Mouse (Mus musculus) G1E (cell line): Measurements from ENCODE around the gene Arpc3. TPM values are rescaled to one million over a fixed set of nuclear protein-coding genes. Genes with fewer than 3 reads are reported as not detected.

Source experiments
- ATAC-seq: 2 replicates; pipeline ENCODE4 v1.8.0; 2016; ENCODE audit warnings: mild to moderate bottlenecking; ENCODE audit not compliant: insufficient number of reproducible peaks, poor library complexity, low FRiP score, severe bottlenecking; ENCODE audit errors: extremely low read depth
- DNase-seq: peaks from one replicate; pipeline ENCODE4 v3.0.0; 2012; ENCODE audit warnings: low spot score
- H3K27me3 ChIP-seq: 2 replicates; pipeline ENCODE4 v1.6.1; 2012; ENCODE audit warnings: mild to moderate bottlenecking, low read length, inconsistent platforms; ENCODE audit not compliant: insufficient read depth
- H3K36me3 ChIP-seq: replicated peaks from 2 replicates; pipeline ENCODE3; 2012; ENCODE audit warnings: mild to moderate bottlenecking, inconsistent platforms
- H3K4me1 ChIP-seq: 2 replicates; pipeline ENCODE4 v1.6.1; 2012; ENCODE audit warnings: low read depth, low read length, inconsistent platforms, mixed read lengths; ENCODE audit not compliant: insufficient read depth
- H3K4me3 ChIP-seq: 2 replicates; pipeline ENCODE4 v1.5.1; 2012; ENCODE audit warnings: low read depth, mild to moderate bottlenecking, inconsistent platforms, low read length, moderate library complexity, mixed read lengths
- H3K9me3 ChIP-seq: replicated peaks from 2 replicates; pipeline ENCODE4 v1.6.1; 2012; ENCODE audit warnings: inconsistent platforms
- CTCF ChIP-seq: IDR thresholded peaks from 2 replicates; pipeline ENCODE4 v1.5.1; 2012; ENCODE audit warnings: low read depth, low read length, inconsistent platforms, mixed read lengths
- GATA1 ChIP-seq: IDR thresholded peaks from 2 replicates; pipeline ENCODE4 v1.6.1; 2012; ENCODE audit warnings: borderline replicate concordance, low read length, inconsistent platforms, mixed read lengths
- GATA2 ChIP-seq: IDR thresholded peaks from 2 replicates; pipeline ENCODE4 v1.6.1; 2012; ENCODE audit warnings: low read depth, low read length, inconsistent platforms, borderline replicate concordance
- POLR2AphosphoS5 ChIP-seq: IDR thresholded peaks from 2 replicates; pipeline ENCODE4 v1.6.1; 2012; ENCODE audit warnings: low read depth, low read length, inconsistent platforms; ENCODE audit not compliant: insufficient replicate concordance
- TAL1 ChIP-seq: conservative IDR thresholded peaks from 2 replicates; pipeline ENCODE4 v1.6.1; 2012; ENCODE audit warnings: low read depth, low read length, inconsistent platforms, mixed read lengths
- polyA plus RNA-seq: library from polyadenylated mRNA; stranded (reverse); fragments of >175 nt; gene quantifications from 2 replicates; pipeline ENCODE4 v1.2.3, GENCODE M21; 2012
- total RNA-seq, 2 experiments: library from RNA; stranded (forward) in 1 of 2; stranded (reverse) in 1 of 2; fragments of 200-1000 nt in 1 of 2; fragments of >200 nt in 1 of 2; fragmentation: Nextera tagmentation in 1 of 2; gene quantifications; 2 replicates each; pipeline ENCODE4 v1.2.3; 2014 to 2017

Gene Arpc3
- total and polyA plus RNA-seq, 3 experiments = 47.6 to 715 (median 112) TPM

GRCm38 (mm10) chr5:122379374-122380155, 12.1 kb upstream of the Arpc3 start:
- peak; percentile 95 for TF ChIP-seq CTCF
- TF ChIP-seq GATA1 = no peak
- Histone ChIP-seq H3K27me3 (no peaks in the 10 kb centered on the region; the same call in 1 of the 2 replicates), H3K9me3 (no peaks in the 10 kb centered on the region), H3K36me3 (peaks cover 72% of the 10 kb centered on the region), H3K4me1 (peaks cover 17% of the 10 kb centered on the region), H3K4me3 (no peak overlapping the region)
- ATAC-seq (peak; percentile 45), DNase-seq (peak; percentile 72)

GRCm38 (mm10) chr5:122390006-122390405, 1.7 kb upstream of the Arpc3 start:
- DNase-seq (no peak), ATAC-seq (no peak)
- Histone ChIP-seq H3K4me1 (peaks cover 20% of the 10 kb centered on the region), H3K36me3 (peaks cover 32% of the 10 kb centered on the region), H3K27me3 (no peaks in the 10 kb centered on the region), H3K4me3 (no peak overlapping the region), H3K9me3 (no peaks in the 10 kb centered on the region)
- TF ChIP-seq GATA2 (no peak), CTCF (no peak)

DNA sequence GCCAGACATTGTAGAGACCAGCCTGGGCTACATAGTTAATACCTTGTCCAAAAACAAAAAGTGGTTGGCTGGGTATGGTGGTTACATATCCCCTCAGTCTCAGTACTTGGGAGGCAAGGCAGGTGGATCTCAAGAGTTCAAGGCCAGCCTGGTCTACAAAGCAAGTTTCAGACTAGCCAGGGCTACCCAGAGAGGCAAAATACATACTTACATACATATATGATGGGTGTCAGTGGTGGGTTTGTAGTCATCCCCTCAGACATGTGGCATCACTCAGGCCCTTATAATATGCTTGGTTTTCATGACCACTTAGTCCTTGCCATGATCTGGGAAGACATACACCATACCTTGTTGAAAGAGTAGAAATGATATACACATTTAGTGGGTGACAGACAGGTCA, 1.0 kb upstream of the Arpc3 start:
- TF ChIP-seq POLR2AphosphoS5 (no peak), CTCF (no peak), GATA1 (no peak), GATA2 (no peak), TAL1 (no peak)
- Histone ChIP-seq H3K4me3 (no peak overlapping the region), H3K27me3 (no peaks in the 10 kb centered on the region), H3K36me3 (peaks cover 39% of the 10 kb centered on the region), H3K4me1 (peaks cover 23% of the 10 kb centered on the region), H3K9me3 (no peaks in the 10 kb centered on the region)
- DNase-seq = no peak
- no peak for ATAC-seq

DNA sequence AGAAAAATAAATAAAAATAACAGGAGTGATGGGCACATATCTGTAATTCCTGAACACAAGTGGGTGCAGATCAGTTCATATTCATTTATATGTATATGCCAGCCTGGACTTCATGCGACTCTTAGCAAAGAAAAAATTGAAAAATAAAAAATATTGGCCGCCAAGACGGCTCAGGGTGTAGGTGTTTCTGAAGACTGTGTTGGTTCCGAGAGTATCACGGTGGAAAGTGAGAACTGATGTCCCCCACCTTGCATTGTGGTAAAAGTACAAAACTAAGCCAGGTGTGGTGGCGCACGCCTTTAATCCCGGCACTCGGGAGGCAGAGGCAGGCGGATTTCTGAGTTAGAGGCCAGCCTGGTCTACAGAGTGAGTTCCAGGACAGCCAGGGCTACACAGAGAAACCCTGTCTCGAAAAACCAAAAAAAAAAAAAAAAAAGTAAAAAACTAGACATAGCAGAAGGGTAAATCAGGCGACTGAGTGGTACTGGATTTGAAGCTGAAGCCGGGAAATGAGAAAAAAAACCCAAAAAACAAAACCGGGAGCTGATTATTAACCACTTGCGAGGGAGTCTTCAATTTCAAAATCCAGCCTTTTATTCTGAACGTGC, 396 bp upstream of the Arpc3 start:
- Histone ChIP-seq H3K36me3 (peaks cover 42% of the 10 kb centered on the region), H3K4me1 (peaks cover 23% of the 10 kb centered on the region), H3K27me3 (no peaks in the 10 kb centered on the region), H3K9me3 (no peaks in the 10 kb centered on the region), H3K4me3 (peak overlapping the region; percentile 94; the same call in 1 of the 2 replicates)
- TF ChIP-seq GATA1 = no peak
- no peak for TF ChIP-seq GATA2
- no peak for TF ChIP-seq POLR2AphosphoS5
- TF ChIP-seq TAL1 = no peak
- TF ChIP-seq CTCF = no peak
- DNase-seq (no peak), ATAC-seq (no peak)

- ATAC-seq = 0 out of 2 replicates have a peak, but pooled peaks have one; percentile 8
- H3K36me3 ChIP-seq = peaks cover 53% of the 10 kb centered on the region
- DNase-seq = peak; percentile 42
- no peaks in the 10 kb centered on the region for H3K9me3 ChIP-seq
- H3K27me3 ChIP-seq = no peaks in the 10 kb centered on the region
- H3K4me3 ChIP-seq = peak overlapping the region; percentile 94
- TF ChIP-seq CTCF (no peak), GATA1 (no peak), TAL1 (no peak), GATA2 (no peak), POLR2AphosphoS5 (no peak)
- H3K4me1 ChIP-seq = peaks cover 23% of the 10 kb centered on the region
These were observed 738 bp downstream of the Arpc3 start for GRCm38 (mm10) chr5:122392227-122393004.

- Histone ChIP-seq H3K4me3 (no peak overlapping the region), H3K4me1 (peaks cover 26% of the 10 kb centered on the region), H3K27me3 (no peaks in the 10 kb centered on the region), H3K36me3 (peaks cover 67% of the 10 kb centered on the region), H3K9me3 (no peaks in the 10 kb centered on the region)
- DNase-seq (no peak), ATAC-seq (no peak; the same call in 1 of the 2 replicates)
- TF ChIP-seq GATA2 (no peak), CTCF (peak; percentile 69), TAL1 (no peak), POLR2AphosphoS5 (no peak)
These were observed 2.2 kb downstream of the Arpc3 start for GRCm38 (mm10) chr5:122393887-122394286.
